Mouse (Mus musculus) ES-Bruce4 (cell line): ENCODE measurements at regions not wholly inside any gene's neighbourhood (a gene's known extent, or its start where the extent isn't known, plus 50 kb on each side); places are given as distances from the start of the nearest gene placed in this dataset.

Source experiments
- CTCF ChIP-seq: IDR thresholded peaks from one replicate; pipeline ENCODE4 v1.8.1; 2011; ENCODE audit warnings: low read depth, low read length
- EP300 ChIP-seq: IDR thresholded peaks from 2 replicates; pipeline ENCODE4 v1.6.1; 2011; ENCODE audit warnings: low read depth, low read length; ENCODE audit not compliant: insufficient read depth
- POLR2A ChIP-seq: IDR thresholded peaks from one replicate; pipeline ENCODE4 v1.8.1; 2011; ENCODE audit warnings: low read length; ENCODE audit not compliant: insufficient read depth

- no peak for TF ChIP-seq CTCF
- no peak for TF ChIP-seq EP300
- TF ChIP-seq POLR2A, result no peak
Observed at GRCm38 (mm10) chr1:112379651-112380264, 515.0 kb upstream of the Dsel start.
